Mouse (Mus musculus): ENCODE measurements around the gene Tardbp. TPM values are rescaled to one million over a fixed set of nuclear protein-coding genes. Genes with fewer than 3 reads are reported as not detected.

Gene Tardbp
- 303 and 322 TPM in 2 replicates for total RNA-seq (2017)

GRCm38 (mm10) chr4:148626623-148627185 is at the start of gene Tardbp:
Tardbp (minus strand) TSS chr4:148627019.
- peak; percentile 92 for ATAC-seq (ENCODE audit: extremely low read depth, insufficient number of reproducible peaks, low FRiP score, poor library complexity, severe bottlenecking)

GRCm38 (mm10) chr4:148676188-148676960 is 49.6 kb upstream of the Tardbp start:
- ATAC-seq (ENCODE audit: extremely low read depth, insufficient number of reproducible peaks, low FRiP score, poor library complexity, severe bottlenecking): no peak

- ATAC-seq (ENCODE audit: extremely low read depth, insufficient number of reproducible peaks, low FRiP score, poor library complexity, severe bottlenecking): peak; percentile 53
Measured at GRCm38 (mm10) chr4:148675043-148675442, 48.2 kb upstream of the Tardbp start.

GRCm38 (mm10) chr4:148671230-148671947 is 44.6 kb upstream of the Tardbp start:
- ATAC-seq (ENCODE audit: extremely low read depth, insufficient number of reproducible peaks, low FRiP score, poor library complexity, severe bottlenecking): no peak

- no peak for ATAC-seq (ENCODE audit: extremely low read depth, insufficient number of reproducible peaks, low FRiP score, poor library complexity, severe bottlenecking)
Measured at GRCm38 (mm10) chr4:148667006-148667755, 40.4 kb upstream of the Tardbp start.

GRCm38 (mm10) chr4:148664021-148664420 is 37.2 kb upstream of the Tardbp start:
- ATAC-seq (ENCODE audit: extremely low read depth, insufficient number of reproducible peaks, low FRiP score, poor library complexity, severe bottlenecking): no peak

GRCm38 (mm10) chr4:148663326-148663725 is 36.5 kb upstream of the Tardbp start:
- ATAC-seq (ENCODE audit: extremely low read depth, insufficient number of reproducible peaks, low FRiP score, poor library complexity, severe bottlenecking): no peak

GRCm38 (mm10) chr4:148662168-148662965 is 35.5 kb upstream of the Tardbp start:
- ATAC-seq (ENCODE audit: extremely low read depth, insufficient number of reproducible peaks, low FRiP score, poor library complexity, severe bottlenecking): peak; percentile 55; the same call in 1 of the 2 replicates

- ATAC-seq (ENCODE audit: extremely low read depth, insufficient number of reproducible peaks, low FRiP score, poor library complexity, severe bottlenecking): no peak
Measured at GRCm38 (mm10) chr4:148660174-148660573, 33.4 kb upstream of the Tardbp start.

- no peak for ATAC-seq (ENCODE audit: extremely low read depth, insufficient number of reproducible peaks, low FRiP score, poor library complexity, severe bottlenecking)
Measured at GRCm38 (mm10) chr4:148657776-148658175, 31.0 kb upstream of the Tardbp start.

- no peak for ATAC-seq (ENCODE audit: extremely low read depth, insufficient number of reproducible peaks, low FRiP score, poor library complexity, severe bottlenecking)
Measured at GRCm38 (mm10) chr4:148656691-148657258, 30.0 kb upstream of the Tardbp start.

GRCm38 (mm10) chr4:148654701-148655398 is 28.0 kb upstream of the Tardbp start:
- ATAC-seq (ENCODE audit: extremely low read depth, insufficient number of reproducible peaks, low FRiP score, poor library complexity, severe bottlenecking): 0 out of 2 replicates have a peak, but pooled peaks have one; percentile 14

- ATAC-seq (ENCODE audit: extremely low read depth, insufficient number of reproducible peaks, low FRiP score, poor library complexity, severe bottlenecking): no peak
Measured at GRCm38 (mm10) chr4:148651045-148651444, 24.2 kb upstream of the Tardbp start.

- no peak for ATAC-seq (ENCODE audit: extremely low read depth, insufficient number of reproducible peaks, low FRiP score, poor library complexity, severe bottlenecking)
Measured at GRCm38 (mm10) chr4:148649309-148649708, 22.5 kb upstream of the Tardbp start.

- ATAC-seq (ENCODE audit: extremely low read depth, insufficient number of reproducible peaks, low FRiP score, poor library complexity, severe bottlenecking): no peak
Measured at GRCm38 (mm10) chr4:148646616-148647015, 19.8 kb upstream of the Tardbp start.

- no peak for ATAC-seq (ENCODE audit: extremely low read depth, insufficient number of reproducible peaks, low FRiP score, poor library complexity, severe bottlenecking)
Measured at GRCm38 (mm10) chr4:148644926-148645325, 18.1 kb upstream of the Tardbp start.

- ATAC-seq (ENCODE audit: extremely low read depth, insufficient number of reproducible peaks, low FRiP score, poor library complexity, severe bottlenecking): peak; percentile 84
Measured at GRCm38 (mm10) chr4:148644157-148644511, 17.3 kb upstream of the Tardbp start.

Data from neutrophil, adult 5-6 weeks (primary cell).